Mouse (Mus musculus) heart, postnatal 0 days (tissue): Measurements from ENCODE around the gene Myrf.

Source experiments
- CTCF ChIP-seq: IDR thresholded peaks from 2 replicates; pipeline ENCODE4 v1.5.1; 2016; ENCODE audit warnings: antibody characterized with exemption, control low read depth, low read depth
- EP300 ChIP-seq: IDR thresholded peaks from 2 replicates; pipeline ENCODE4 v1.6.1; 2016; ENCODE audit warnings: antibody characterized with exemption, low read depth

GRCm38 (mm10) chr19:10267057-10267456 lies 26.5 kb upstream of the Myrf start:
- TF ChIP-seq CTCF (no peak), EP300 (no peak)
